Mouse (Mus musculus) ovary, postnatal 14 days (tissue): ENCODE measurements at regions not wholly inside any gene's neighbourhood (a gene's known extent, or its start where the extent isn't known, plus 50 kb on each side); places are given as distances from the start of the nearest gene placed in this dataset.

Experiments used
- DNase-seq: peaks from one replicate; pipeline ENCODE4 v3.0.0; 2022; ENCODE audit warnings: low spot score

DNA sequence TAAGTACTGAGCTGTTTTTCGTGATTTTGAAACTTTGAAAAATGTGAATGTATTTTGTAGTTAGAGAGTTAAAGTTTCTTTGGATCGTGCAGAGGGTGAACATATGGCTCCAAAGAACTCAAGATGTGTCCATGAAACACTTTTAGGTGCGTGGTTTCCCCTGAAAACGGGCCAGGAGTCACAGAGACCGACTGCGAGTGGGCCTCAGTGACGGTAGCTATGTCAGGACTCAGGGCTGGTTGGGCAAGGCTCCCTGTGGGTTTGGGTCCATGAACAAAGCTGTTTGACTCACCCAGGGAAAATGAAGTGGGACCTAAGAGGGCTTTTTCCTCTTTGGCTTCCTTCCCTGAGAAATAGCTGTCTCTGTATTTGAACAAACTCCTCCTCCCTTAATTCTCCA is 345.9 kb upstream of the Smim15 start:
- DNase-seq: no peak

DNA sequence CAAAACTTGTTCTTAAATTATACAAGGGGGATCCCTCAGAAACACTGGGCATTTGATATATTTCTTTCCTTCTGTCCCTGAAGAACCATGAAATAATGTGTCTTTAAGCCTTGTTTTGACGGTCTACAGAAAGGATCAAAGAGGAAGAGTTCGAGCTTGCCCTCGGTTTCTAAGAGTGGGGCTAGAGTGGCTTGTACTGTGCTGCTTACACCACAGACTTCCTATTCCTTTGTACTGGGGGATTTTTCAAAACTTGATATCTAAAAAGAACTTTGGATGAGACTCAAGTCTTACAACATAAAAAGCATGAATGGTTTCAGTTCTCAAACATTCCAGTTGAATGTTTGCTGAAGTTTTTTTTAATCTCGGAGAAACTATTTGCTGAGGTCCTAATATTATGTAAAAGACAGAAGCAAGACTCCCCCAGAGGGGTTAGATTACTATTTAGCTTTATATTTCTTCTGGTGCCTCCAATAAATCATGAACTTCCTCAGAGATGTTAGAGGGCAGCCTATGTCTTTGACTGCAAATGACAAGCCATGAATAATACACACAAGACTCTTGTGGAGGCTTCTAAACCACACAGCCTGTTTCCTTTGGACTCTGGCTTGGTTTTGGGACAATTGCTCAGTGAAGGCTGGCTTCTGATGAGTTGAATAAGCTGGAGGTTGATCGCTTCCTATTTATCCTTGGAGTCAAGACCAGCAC is 352.0 kb upstream of the Smim15 start:
- DNase-seq: no peak

DNA sequence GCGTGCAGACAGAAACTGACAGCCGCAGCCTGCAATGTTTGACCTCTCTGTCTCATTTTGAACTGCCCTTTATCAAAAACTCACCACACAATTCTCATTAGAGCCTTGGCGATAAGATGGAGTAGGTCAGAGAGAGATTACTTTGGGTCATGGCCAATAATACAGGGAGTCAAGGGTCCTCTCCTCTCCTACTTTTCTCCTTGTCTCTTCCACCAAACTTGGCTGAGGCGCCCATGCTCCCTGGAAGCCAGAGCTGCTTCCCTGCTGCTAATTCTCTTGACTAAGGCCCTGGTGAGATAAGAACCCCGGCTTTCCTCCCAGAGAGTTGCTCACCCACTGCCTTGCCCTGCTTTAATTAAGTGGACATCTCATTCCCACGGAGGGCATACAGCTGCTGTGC is 355.3 kb upstream of the Smim15 start:
- no peak for DNase-seq

DNA sequence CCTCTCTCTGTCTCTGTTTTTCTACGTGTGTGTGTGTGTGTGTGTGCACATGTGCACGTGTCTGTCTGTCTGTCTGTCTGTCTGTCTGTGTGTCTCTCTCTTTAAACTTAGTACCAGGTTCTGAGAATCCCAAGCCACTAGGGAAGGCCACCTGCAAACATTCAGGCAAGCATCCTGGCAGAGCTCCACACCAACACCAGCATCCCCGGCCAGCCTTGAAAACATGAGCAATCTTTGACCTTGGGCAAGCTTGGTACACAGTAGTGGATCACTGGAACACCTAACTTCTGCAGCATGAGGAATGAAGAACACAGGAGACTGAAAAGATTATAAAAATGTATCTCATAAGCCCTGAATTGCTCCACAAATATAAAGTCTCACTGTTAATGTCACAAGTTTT is 359.0 kb upstream of the Smim15 start:
- DNase-seq: no peak

DNA sequence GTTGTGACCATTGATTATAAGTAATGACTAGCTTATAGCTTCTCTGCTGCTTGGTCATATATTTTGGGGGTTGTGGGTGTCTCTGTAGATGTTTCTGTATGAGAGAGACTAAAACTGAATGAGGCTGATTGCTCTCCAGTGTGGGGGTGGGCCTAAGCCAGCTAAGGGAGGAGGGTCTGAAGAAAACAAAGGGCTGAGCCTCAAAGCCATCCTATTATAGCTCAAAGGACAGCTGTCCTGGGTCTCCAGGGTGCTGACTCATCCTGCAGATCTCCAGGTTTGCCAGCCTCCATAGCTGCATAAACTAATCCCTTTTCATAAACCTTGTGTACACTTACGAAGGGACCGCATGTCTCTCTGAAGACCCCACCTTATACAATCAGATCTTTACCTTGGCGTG is 360.3 kb upstream of the Smim15 start:
- no peak for DNase-seq

DNA sequence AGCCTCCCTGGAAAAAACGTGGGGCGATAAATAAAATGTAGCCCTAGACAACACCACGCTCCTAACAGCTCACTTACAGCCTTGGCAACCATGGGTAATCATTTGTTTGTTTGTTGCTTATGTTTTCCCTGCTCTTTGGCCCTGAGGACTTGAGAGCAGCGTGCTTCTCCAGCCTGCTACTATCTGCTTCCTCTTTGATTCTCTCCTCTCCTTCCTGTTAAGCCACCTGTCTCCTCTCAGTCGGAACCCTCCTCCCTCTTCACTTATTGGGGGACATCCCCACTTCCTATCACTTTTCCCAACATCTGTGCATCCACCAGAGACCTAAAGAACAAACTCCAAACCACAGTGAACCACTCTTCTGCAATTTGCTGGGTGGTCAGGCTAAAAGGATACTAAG is 362.5 kb upstream of the Smim15 start:
- DNase-seq: no peak

DNA sequence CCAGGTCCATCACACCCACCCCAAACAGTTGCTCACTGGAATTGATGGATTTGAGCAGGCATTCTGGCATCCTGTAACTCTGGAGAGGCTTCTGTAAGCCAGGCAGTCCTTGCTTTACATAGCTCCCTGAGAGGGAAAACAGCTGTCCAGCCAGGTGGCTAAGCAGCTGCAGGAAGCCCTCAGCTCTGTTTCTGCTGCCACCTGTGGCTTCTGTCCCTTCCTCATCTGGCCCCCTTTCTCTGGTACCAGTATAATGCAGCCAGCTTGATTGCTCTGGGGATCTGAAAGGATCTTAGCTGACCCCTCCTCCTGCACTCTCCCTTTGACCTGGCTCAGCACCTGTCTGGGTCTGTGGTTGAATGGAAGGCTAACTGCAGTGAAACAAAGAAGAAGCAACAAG is 365.4 kb upstream of the Smim15 start:
- no peak for DNase-seq

DNA sequence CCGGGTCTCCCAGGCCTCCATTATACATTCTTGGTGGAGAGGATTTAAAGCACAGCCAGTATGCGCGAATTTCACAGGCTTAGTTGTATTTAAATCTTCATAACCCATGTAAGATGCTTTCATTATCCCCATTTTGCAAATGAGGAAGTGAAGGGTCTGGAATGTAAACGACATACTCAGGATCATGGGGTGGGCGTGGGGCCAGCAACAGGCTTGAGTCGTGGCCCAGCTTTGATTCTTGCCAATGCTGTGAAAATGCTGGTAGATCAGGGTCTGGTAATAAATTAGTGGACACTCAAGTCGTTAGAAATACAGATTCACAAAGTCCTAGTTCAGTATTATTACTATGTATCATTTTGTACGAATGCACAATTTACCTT is 367.2 kb upstream of the Smim15 start:
- no peak for DNase-seq

DNA sequence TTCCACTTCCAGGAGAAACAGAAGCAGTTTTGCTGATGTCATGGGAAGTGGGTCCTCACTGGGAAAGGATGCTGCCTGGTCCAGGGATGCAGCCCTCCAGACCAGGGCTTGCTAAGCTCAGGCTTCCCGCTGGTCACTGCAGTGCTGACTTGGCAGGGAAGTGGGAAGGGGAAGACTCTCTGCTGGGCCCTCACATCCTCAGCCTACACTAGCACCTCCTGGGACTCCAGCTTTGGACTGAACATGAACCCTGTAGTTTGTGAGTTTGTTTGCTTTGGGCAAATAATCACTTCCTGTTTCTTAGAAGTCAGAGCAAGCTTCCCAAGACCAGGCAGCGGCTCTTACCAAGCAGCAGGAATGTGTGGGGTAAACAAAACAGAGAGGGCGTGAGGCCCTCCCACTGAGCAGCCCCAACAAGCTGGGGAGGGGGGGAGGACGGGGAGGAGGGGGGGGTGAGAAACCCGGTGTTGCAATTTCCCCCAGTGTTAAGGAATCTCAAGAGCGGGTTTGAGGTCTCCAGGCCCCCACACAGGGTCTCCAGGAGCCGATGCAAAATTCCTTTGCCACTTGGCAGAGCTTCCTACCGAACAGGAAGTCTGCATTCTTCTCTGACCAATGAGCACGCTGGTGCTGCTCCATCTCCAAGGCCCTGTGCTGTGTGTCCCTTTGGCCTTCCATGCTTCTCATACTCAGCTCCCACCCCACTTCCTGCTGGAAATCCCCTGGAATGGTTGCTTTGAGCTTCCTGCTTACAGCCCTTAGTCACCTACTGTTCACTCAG is 367.7 kb upstream of the Smim15 start:
- DNase-seq: peak; percentile 5

DNA sequence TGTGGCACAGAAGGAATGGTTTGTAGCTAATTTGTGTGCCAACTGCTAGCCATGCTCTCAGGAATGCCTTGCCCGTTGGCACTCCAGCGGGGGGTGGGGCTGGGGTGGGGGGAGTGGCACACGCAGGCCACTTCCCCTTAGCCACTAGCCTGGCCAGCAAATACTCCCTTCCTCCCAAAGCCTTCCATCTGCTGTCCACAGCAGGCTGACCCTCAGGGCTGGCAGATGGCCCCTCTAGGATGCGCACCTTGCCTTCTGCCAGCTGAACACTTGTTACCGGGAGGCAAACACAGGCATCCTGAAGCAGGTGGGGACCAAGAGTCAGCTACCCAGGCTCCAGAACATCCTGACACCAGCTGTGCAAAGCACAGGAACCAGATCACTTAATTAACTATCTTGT is 372.1 kb upstream of the Smim15 start:
- no peak for DNase-seq

DNA sequence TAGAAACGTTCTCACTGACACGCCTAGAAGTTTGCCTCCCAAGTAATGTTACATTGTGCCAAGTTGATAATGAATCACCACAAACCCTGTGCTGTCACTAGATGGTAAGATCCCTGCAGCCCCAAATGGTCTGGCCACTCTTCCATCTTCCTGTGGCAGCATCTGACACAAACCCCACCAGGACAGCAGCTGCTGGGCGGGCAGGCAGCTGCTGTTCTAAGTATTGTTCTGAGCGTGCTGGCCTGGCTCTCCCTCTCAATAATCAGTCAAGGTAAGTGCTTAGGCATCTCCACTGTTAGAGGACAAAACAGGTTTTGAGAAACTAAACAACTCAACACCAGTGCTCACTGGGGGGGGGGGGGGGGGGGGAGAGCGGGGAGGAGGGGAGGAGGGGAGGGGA is 375.7 kb upstream of the Smim15 start:
- no peak for DNase-seq

DNA sequence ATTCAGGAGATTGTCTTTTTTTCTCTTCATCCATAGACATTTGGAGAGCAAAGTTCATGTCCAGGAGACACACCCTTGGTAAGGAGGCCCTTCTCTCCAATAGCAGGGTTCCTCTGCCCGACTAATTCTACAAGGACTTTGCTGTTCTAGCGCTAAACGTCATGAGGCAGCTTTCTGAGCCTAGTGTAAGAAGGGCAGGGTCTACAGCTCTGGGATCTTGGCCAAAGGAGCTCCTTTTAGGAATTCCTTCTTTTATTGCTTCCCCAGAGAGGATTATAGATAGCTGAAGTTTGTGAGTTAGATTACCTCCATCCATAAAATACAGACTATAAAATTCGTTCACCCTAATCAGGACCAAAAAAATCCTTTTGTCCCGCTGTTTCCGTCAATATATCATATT is 378.5 kb upstream of the Smim15 start:
- DNase-seq: no peak

DNA sequence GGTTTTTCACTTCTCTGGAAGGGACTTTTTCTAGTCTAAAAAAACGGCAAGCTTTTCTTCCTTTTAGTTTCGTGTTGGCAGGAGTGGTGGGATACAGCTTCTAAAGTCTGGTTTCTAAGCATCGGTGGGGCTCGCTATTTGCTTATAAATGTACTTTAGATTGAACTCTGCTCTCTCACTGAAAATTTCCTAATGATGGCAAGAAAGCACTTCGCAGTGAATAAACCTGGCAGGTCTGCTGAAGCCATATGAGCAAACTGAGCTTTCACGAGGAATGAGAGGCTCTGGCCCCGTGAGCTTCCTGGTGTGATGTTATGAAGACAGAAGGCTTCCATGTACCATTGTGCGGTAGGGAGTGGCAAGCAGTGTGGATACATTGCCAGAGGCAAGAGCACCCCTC is 380.0 kb upstream of the Smim15 start:
- no peak for DNase-seq

DNA sequence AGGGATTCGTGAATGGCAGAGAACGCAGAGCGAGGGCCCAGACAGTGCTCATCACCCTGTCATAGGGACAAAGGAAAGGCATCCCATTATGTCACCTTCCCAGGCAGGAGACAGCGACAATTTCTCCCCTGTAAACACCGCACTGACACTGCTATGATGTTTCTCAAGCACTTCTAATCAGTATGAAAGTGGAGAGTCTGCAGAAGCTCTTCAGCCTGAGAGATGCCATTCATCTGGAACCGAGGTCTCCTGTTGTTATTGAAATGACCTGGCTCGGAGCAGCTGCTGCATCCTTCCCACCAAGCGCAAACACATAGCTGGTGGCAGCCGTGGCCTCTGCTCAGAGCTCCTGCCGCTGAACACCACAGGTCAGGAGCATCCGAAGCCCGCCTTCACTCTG is 380.5 kb upstream of the Smim15 start:
- no peak for DNase-seq

DNA sequence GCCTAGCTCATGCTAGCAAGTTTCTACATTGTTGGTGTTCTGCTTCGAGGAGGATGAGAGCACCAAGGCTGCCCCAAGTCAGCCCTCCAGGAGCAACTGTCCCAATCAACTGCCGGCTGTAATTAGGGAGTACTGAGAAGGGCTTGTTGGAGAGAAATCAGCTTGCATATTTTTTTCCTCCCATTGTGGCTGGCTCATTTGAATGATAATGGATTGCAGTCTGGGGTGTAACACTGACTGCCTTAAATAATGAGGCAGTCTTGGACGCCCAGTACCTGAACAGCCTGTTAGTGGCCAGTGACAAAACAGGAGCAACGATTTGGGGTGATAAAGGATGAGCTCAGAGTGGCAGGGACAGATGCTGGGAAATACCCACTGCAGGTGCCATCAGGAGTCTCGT is 382.8 kb upstream of the Smim15 start:
- DNase-seq: no peak

DNA sequence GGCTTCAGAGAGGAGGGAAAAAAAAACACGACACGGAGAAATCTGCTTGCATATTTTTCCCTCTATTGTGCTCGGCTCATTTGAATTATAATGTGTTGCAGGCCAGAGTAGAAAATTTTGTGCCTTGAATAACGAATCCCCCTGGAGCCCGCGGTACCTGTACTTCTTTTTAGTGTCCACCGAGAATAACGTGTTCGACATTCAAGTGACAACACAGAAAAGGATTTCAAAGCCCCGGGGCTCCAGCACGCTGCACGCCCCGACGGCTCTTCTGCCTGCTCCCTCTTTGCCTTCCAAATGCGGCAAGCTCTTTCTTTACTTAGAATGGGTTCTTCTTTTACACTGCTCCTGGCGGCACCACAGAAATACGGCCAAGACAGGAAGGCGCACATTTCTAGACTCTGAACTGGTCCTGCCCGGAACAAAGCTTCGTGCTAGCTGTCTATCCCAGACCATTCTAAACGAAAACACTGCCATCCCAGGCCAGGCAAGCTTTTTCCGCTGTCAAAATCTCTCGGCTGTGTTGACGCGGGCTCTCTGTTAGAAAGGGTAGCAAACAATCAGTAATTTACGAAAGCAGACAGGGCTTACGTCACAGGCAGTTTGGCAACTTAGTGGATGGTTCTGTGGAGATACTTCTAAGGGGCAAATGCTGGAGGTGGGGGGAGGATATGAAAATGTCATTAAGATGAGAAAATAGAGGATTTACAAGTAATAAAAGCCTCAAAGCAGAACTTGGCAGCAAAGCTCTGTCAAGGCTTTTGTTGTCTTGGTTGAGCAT is 398.2 kb upstream of the Smim15 start:
- DNase-seq: no peak

DNA sequence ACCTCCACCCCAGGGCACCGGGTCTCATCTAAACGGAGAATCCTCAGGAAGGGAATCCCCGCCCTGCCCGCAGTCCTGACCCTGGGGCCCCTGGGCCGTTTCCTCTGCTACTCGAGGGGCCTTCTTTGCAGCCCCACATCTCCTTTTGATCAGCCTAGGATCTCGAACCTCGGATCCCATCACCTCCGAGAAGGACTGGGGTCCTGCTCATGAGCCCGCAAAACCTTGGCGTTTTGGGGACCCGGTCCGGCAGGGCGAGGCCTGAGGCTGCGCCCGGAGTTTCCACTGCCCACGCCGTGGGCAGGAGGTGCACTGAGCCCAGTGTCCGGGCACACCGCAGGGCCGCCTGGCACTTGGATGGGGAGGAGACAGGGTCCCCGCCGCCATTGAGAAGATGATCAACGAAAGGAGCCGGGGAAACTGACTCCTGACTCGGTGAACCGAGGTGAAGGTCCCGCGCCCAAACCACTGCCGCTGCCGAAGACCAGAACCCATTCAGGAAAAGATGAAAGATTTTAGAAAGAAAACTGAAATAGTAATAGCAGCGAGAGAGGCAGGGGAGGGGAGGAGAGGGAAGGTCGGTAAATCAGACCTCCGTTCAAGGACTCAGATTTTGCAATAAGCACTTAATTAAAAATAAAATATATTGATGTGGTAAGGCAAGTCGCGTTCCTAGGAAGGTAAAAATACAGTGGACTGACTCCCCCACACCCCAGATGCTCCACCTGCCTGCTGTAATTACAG is 399.0 kb upstream of the Smim15 start:
- DNase-seq: no peak

DNA sequence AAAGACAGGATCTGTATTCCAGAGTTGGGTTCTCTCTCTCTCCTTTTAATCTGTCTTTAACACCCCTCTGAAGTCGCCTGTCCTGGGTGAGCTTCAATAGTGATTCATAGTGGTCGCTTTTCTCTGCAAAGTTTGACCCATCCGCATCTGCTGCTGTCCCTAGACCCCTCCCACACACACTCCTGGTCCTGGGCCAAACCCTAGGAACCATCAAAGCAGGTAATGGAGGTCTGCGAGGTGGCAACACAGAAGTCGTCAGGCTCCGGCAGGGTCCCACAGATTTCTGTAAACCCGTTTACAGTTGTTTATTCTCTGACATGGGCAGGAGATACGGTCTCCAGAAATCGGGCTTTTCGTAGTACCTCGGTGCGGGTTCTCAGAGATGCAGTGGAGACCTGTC is 399.5 kb upstream of the Smim15 start:
- no peak for DNase-seq

DNA sequence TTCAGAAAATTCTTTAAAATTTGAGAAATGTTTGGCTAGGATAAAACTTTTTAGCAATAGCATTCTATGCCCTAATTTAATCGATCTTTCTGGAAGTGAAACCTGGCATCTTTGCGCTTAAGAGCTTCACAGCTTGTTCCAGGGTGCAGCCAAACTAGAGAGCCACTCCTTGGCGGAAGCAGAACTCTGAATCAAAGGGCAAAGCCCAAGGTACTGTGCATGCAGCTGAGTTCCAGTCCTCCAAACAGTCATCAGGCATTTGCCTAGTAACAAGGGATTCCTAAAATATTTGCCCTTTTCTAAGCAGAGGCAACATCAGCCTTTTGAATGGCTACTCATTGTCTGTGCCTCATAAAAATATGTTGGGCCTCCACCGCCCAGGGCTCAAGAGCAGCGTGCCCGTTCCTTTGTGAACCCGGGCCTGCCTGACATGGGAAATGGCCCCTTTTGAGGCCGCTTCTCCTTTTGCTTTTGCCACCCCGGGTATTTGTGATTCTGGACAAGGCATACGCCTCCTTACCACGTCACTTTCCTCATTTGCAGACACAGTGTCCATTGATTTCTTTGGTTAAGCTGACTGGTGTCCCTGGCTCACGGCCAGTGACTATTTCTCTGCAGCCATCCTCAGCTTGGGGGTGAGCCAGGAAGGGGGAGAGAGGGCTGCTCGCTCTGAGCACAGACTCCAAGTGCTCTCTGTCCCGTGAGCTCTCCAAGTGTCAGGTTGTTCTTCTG is 402.2 kb upstream of the Smim15 start:
- DNase-seq: no peak

DNA sequence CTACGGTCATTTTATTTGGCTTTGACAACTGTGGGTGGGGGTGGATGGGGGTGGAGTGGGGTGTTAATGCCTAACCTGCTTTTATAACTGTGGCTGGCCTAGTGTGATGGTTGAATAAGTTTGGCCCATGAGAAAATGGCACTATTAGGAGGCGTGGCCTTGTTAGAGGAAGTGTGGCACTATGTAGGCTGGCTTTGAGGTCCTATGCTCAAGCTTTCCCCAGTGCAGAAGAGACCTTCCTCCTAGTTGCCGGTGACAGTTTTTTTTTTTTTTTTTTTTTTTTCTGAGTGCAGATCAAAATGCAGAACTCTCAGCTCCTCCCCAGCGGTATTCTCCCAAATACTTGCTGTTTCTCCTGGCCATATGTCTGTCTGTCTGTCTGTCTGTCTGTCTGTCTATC is 404.6 kb upstream of the Smim15 start:
- no peak for DNase-seq

DNA sequence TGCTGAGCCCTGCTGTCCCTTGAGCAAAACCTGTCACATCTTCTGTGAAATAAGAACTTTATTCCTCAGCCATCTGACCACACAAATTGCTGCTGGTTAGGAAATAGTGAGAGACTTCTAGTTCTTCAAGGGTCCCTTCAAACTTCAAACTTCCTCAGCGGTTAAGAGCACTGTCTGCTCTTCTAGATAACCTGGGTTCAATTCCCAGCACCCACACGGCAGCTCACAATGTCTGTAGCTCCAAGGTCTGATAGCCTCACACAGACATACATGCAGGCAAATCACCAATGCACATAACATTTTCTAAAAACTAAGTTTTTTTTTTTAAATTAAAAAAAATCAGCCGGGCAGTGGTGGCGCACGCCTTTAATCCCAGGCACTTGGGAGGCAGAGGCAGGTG is 407.0 kb upstream of the Smim15 start:
- DNase-seq: no peak

DNA sequence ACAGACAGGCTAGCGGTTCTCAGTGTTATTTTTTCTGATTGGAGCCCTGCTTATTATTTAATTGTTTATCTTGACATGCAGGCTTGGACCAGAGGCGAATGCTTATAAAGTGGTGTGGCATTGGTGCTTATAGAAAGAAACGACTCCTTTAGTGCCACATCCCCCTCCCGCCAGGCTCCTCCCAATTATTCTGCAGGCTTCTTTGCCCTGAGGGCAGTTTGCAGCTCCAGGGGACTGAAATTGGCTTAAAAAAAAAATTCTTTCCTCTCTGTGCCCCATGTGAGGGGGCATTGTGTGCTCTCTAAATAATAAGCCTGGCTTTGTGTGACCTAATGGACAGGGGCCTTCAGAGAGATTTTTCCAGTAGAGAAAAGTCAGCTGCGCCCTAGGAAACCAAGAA is 409.1 kb upstream of the Smim15 start:
- DNase-seq: no peak
